Mouse (Mus musculus) liver, embryonic 14.5 days (tissue): Measurements from ENCODE around the gene Shank1. TPM values are rescaled to one million over a fixed set of nuclear protein-coding genes. Genes with fewer than 3 reads are reported as not detected.

Experiments
- ATAC-seq: fragments of 200-750 bp; cut with Nextera tagmentation; 2 replicates; pipeline ENCODE4 v1.8.0; 2017; ENCODE audit warnings: moderate number of reproducible peaks, mild to moderate bottlenecking, moderate library complexity; ENCODE audit not compliant: insufficient read depth
- DNase-seq, 3 experiments: peaks; one replicate each; pipeline ENCODE4 v3.0.0-alpha.2; 2012 to 2013; ENCODE audit warnings: low read depth in 3 of 3, low spot score in 3 of 3
- H3K27ac ChIP-seq: fragments of 300-500 bp; sonication (generic); 2 replicates; pipeline ENCODE4 v1.5.1; 2014; ENCODE audit warnings: moderate library complexity, mild to moderate bottlenecking, control low read depth, inconsistent platforms
- H3K27me3 ChIP-seq: fragments of 300-500 bp; sonication (generic); 2 replicates; pipeline ENCODE4 v1.6.1; 2014; ENCODE audit warnings: mild to moderate bottlenecking, low read length, moderate library complexity; ENCODE audit not compliant: control insufficient read depth, insufficient read depth
- H3K36me3 ChIP-seq: fragments of 300-500 bp; sonication (generic); replicated peaks from 2 replicates; pipeline ENCODE4 v1.6.1; 2014; ENCODE audit warnings: low read depth; ENCODE audit not compliant: control insufficient read depth, insufficient read depth
- H3K4me1 ChIP-seq, 2 experiments: fragments of 200-500 bp in 1 of 2; fragments of 300-500 bp in 1 of 2; sonication (generic) in 1 of 2; replicated peaks; 2 replicates each; pipeline ENCODE4 v1.6.1; 2012 to 2014; ENCODE audit warnings: antibody characterized with exemption in 1 of 2, inconsistent platforms in 1 of 2, low read length in 1 of 2; ENCODE audit not compliant: control insufficient read depth in 2 of 2, insufficient read depth in 2 of 2
- H3K4me2 ChIP-seq: fragments of 300-500 bp; sonication (generic); 2 replicates; pipeline ENCODE4 v1.6.1; 2014; ENCODE audit warnings: low read depth, mild to moderate bottlenecking, control low read depth, moderate library complexity
- H3K4me3 ChIP-seq, 2 experiments: fragments of 200-500 bp in 1 of 2; fragments of 300-500 bp in 1 of 2; sonication (generic) in 1 of 2; 2 replicates each; pipeline ENCODE4 v1.5.1; 2012 to 2014; ENCODE audit warnings: low read depth in 2 of 2, low read length in 2 of 2, mild to moderate bottlenecking in 2 of 2, control low read depth in 1 of 2, inconsistent platforms in 1 of 2, moderate library complexity in 1 of 2; ENCODE audit not compliant: insufficient read depth in 1 of 2
- H3K9ac ChIP-seq: fragments of 300-500 bp; sonication (generic); replicated peaks from 2 replicates; pipeline ENCODE4 v1.6.1; 2014; ENCODE audit warnings: mild to moderate bottlenecking, control low read depth, moderate library complexity
- H3K9me3 ChIP-seq: fragments of 300-500 bp; sonication (generic); 2 replicates; pipeline ENCODE4 v1.6.1; 2016; ENCODE audit warnings: low read length, mixed read lengths; ENCODE audit not compliant: control insufficient read depth
- CTCF ChIP-seq: IDR thresholded peaks from 2 replicates; pipeline ENCODE4 v1.5.1; 2016; ENCODE audit warnings: antibody characterized with exemption, low read depth, control low read depth
- EP300 ChIP-seq: IDR thresholded peaks from 2 replicates; pipeline ENCODE4 v1.6.1; 2016; ENCODE audit warnings: antibody characterized with exemption, low read depth
- WGBS: fragments of 180-500 bp; shearing (Covaris S2); extraction: QIAGEN DNeasy Blood & Tissue Kit; methylation state at CpG from one replicate; pipeline ENCODE4 v1.1.7; 2014; ENCODE audit not compliant: insufficient replicate concordance; 5-methylcytosine and 5-hydroxymethylcytosine counted together
- polyA plus RNA-seq, 2 experiments: library from polyadenylated mRNA; depleted of rRNA in 1 of 2; stranded (reverse) in 1 of 2; unstranded in 1 of 2; fragments of >200 nt; fragmentation: Nextera tagmentation in 1 of 2; extraction: Ambion mirVana in 1 of 2; gene quantifications; 2 replicates each; pipeline versions ENCODE4 v1.2.1 to v1.2.3; 2012 to 2014

Shank1 gene
- polyA plus RNA-seq, 2 experiments, result 0.04 TPM; not detected in 1

DNA sequence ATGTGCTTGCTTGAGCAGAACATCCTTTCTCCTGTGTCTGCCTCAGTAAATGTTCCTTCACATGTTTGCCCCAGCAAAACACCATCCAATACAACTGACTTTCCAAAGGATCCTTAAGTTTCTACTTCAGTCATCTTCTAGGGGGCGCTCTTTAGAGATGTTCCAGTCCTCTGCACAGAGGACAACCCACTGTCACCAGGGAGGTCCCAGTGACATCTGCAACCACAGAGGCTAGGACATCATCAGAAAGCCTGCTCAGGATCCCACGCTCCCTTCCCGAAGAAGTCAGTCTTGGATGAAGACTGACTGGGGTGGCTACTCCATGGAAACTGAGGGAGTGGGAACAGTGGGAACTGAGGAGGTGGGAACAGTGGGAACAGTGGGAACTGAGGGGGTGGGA is 34.5 kb upstream of the Shank1 start:
- Histone ChIP-seq H3K27ac (no peak overlapping the region), H3K4me3 (no peak overlapping the region), H3K4me1 (no peaks in the 10 kb centered on the region), H3K9me3 (no peaks in the 10 kb centered on the region), H3K36me3 (no peaks in the 10 kb centered on the region), H3K27me3 (no peaks in the 10 kb centered on the region; the same call in 1 of the 2 replicates), H3K4me2 (no peak overlapping the region), H3K9ac (no peak overlapping the region)
- WGBS, result 60% methylated on average over 3 of the region's 3 CpGs
- no peak for TF ChIP-seq CTCF
- TF ChIP-seq EP300, result no peak
- no peak for ATAC-seq
- no peak for DNase-seq

DNA sequence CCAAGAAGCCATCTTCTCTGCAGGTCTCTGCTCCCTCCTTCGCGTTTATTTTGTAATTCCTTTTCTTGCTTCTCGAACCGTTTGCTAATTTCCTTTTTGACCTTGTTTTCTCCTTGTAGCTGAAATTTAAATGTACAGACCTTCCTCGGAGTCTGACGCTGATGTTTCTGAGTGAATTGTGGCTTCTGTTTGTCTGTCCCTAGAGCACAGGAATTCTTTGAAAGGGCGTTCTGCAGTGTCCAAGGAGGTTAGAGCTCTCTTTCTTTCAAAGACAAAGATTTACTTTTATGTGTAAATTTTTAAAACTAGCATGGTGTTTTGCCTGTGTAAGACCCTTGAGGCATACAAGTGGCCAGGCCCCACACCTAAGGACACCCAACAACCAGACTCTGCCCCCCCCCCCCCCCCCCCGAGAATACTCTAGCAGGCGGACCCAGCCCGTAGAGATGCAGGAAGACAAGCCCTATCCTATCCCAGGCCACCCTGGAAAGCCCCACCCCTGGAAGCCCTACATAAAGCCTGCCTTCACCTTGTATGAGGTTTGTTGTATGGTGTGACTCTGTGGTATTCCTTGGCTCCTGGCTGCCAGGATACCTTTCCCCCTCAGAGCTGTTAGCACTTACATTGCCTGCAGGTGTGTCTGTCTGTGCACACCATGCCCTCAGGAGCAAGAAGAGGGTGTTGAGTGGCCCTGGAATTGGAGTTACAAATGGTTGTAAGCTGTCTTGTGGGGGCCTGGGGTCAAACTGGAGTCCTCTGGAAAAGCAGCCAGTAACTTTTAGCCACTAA is 33.4 kb upstream of the Shank1 start:
- H3K9ac ChIP-seq, result no peak overlapping the region
- no peaks in the 10 kb centered on the region for H3K36me3 ChIP-seq
- no peak overlapping the region for H3K27ac ChIP-seq
- H3K27me3 ChIP-seq, result no peaks in the 10 kb centered on the region; the same call in 1 of the 2 replicates
- H3K4me3 ChIP-seq, result no peak overlapping the region
- ATAC-seq (no peak), DNase-seq (no peak)
- 44% methylated on average over 10 of the region's 10 CpGs for WGBS
- H3K9me3 ChIP-seq, result no peaks in the 10 kb centered on the region
- TF ChIP-seq EP300, result no peak
- no peak for TF ChIP-seq CTCF
- H3K4me2 ChIP-seq, result no peak overlapping the region
- no peaks in the 10 kb centered on the region for H3K4me1 ChIP-seq

DNA sequence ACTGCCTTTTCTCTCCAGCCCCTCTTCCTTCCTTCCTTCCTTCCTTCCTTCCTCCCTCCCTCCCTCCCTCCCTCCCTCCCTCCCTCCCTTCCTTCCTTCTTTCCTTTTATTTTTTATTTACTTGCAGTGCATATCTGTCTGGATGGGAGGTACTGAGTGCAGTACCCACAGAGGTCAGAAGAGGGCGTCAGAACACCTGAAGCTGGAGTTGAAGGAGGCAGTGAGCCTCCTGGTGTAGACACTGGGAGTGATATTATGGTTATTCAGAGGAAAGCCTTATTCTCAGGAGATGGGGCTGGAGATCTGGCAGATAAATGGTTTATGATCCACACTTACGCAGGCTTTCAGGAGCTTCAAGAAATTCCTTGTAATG is 32.8 kb upstream of the Shank1 start:
- ATAC-seq (no peak), DNase-seq (no peak)
- no peak for TF ChIP-seq EP300
- TF ChIP-seq CTCF, result peak; percentile 56
- Histone ChIP-seq H3K9ac (no peak overlapping the region), H3K4me1 (no peaks in the 10 kb centered on the region), H3K36me3 (no peaks in the 10 kb centered on the region), H3K9me3 (no peaks in the 10 kb centered on the region), H3K4me3 (no peak overlapping the region), H3K4me2 (no peak overlapping the region), H3K27ac (no peak overlapping the region), H3K27me3 (no peaks in the 10 kb centered on the region; the same call in 1 of the 2 replicates)
- 47% methylated on average over 2 of the region's 2 CpGs for WGBS

DNA sequence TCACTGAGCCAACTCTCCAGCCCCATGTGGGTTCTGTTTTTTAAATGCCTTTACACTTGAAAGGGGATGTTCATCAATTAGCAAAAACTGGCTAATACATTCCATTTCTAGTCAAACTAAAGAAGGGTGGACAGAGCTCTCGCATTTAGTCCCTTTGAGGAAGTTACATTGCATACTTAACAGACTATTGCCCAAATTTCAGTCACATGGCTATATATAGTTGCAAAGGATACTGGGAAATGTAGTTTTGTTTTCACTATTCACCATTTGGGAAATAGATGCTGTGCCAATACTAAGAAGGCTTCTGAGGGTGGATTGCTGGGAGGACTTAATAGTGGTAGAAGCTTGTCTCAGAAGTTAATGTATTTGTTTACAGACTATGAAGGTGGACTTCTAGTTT is 29.1 kb upstream of the Shank1 start:
- H3K9ac ChIP-seq, result no peak overlapping the region
- no peaks in the 10 kb centered on the region for H3K27me3 ChIP-seq
- no peaks in the 10 kb centered on the region for H3K9me3 ChIP-seq
- no peaks in the 10 kb centered on the region for H3K4me1 ChIP-seq
- ATAC-seq (no peak), DNase-seq (no peak)
- no peaks in the 10 kb centered on the region for H3K36me3 ChIP-seq
- H3K4me2 ChIP-seq, result no peak overlapping the region
- H3K27ac ChIP-seq, result no peak overlapping the region
- TF ChIP-seq CTCF, result no peak
- H3K4me3 ChIP-seq, result no peak overlapping the region
- 14% methylated on average over 1 of the region's 1 CpGs for WGBS

DNA sequence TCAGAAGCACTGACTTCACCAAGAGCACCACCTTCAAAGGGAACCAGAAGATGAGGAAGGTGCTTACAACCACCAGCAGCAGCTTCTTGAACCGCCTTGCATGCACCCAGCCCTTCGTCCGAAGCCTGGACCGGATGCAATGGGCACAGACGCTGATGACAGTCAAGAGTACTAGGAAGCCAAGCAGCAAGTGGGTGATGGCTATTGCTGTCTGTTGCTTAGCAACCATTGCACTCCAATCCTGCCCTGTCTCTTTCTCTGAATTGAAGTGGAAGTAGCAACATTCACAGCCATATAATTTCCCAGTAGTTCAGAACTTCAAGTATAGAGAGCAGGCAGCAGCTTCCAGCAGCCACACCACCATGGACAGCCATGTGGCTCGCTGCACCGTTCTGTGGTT is 28.5 kb upstream of the Shank1 start:
- WGBS, result 60% methylated on average over 7 of the region's 7 CpGs
- no peaks in the 10 kb centered on the region for H3K4me1 ChIP-seq

More for the DNA sequence above, 28.5 kb upstream of the Shank1 start:
- TF ChIP-seq EP300, result no peak
- TF ChIP-seq CTCF, result no peak
- Histone ChIP-seq H3K9me3 (no peaks in the 10 kb centered on the region), H3K36me3 (no peaks in the 10 kb centered on the region), H3K4me3 (no peak overlapping the region), H3K4me2 (no peak overlapping the region), H3K27ac (no peak overlapping the region), H3K9ac (no peak overlapping the region), H3K27me3 (no peaks in the 10 kb centered on the region)
- DNase-seq (no peak), ATAC-seq (no peak)
